12 mouse cellular contexts compared by ENCODE assay signal in the genomic region with DNA sequence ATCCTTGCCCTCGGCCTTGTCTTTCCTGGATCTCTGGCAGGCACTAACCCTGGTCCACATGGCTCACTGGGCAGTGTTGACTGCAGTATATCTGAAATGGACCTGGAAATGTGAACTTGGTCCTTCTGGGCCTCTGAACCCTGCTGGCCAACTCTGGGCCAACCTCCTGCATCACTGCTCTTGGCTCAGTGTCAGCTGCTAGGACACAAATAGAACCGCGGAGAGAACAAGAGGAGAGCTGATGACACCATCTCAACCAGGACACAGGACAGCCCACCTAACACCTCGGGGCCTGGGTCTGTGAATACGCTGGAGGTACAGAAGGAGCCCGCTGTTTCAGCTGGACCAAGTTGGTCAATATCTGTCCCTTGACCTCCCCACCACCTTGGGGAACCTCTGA.
"Had no signal": no experiment of that assay in that cellular context is flagged by ENCODE, and none has a peak within 500 bp of the region (broad histone marks: within the 10 kb centered on the region; RNA-seq: fewer than 3 reads in every experiment).

No protein-coding gene starts in this region.

- H3K4me2 ChIP-seq: limb, embryonic 15.5 days; neural tube, embryonic 15.5 days had no signal

- H3K36me3 ChIP-seq: limb, embryonic 15.5 days; neural tube, embryonic 15.5 days had no signal

- DNase-seq: kidney, adult 8-10 months; kidney, postnatal 25 days; lung, adult 18-20 months; midbrain, embryonic 14.5 days; right cerebral cortex, adult 18-20 months; right cerebral cortex, postnatal 25 days; thymus, postnatal 14 days had no signal

- H3K27ac ChIP-seq: left cerebral cortex, adult 2 months; limb, embryonic 15.5 days; liver, embryonic 14.5 days; neural tube, embryonic 15.5 days had no signal

- H3K9ac ChIP-seq: limb, embryonic 15.5 days; liver, embryonic 14.5 days; neural tube, embryonic 15.5 days had no signal

- H3K4me3 ChIP-seq: left cerebral cortex, adult 2 months; limb, embryonic 15.5 days; myocyte; neural tube, embryonic 15.5 days had no signal

- H3K9me3 ChIP-seq: limb, embryonic 15.5 days; neural tube, embryonic 15.5 days had no signal
